Mouse (Mus musculus): ENCODE measurements around the gene Lmbr1. TPM values are rescaled to one million over a fixed set of nuclear protein-coding genes. Genes with fewer than 3 reads are reported as not detected.

Lmbr1 gene
- polyA plus RNA-seq, 1 experiment from 2014 or later, result 11.6 TPM

DNA sequence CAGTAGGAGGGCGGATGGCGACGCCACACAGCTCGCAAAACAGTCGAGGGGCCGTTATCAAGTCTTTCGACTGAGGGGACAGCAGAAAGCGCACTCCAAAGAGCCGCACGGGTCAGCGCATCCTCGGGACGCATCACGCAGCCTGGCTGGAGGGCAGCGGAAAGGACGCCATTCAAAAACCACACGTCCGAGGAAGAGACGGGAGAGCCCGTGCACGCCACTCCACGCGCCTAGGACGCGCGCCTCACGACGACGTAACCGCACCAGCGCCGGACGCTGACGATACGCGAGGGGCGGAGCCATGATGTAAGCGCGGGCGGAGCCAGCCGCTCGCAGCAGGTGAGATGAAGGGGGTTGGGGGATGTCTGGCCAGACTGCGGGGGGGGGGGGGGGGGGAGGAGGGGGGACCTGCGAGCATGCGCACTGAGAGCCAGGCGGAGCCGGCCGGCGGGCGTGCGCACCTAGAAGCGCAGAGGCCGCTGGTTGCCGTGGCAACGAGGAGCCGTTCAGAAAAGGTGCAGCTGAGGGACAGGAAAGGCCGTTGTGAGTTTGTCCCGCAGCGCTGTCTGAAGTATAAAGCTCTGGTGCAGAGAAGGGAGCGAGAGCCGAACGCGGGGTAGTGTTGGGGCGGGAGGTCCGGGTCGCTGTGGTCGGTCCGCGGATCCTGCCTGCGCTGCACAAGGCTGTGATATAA is 182.5 kb downstream of the Lmbr1 start, which contains the start of gene Rnf32:
Gene Rnf32, plus strand, starts transcription at position 423 of the 694 bp plus-strand sequence.
- peak within 1 kb of the TSS; percentile 61 for H3K4me3 ChIP-seq
- peak; percentile 97 for ATAC-seq (ENCODE audit: borderline replicate concordance, extremely low read depth, low FRiP score, low TSS enrichment)
- H3K36me3 ChIP-seq, result no peaks in the 10 kb centered on the region
- WGBS, result under 1% methylated on average over 66 of the region's 70 CpGs
- no peaks in the 10 kb centered on the region for H3K9me3 ChIP-seq
- H3K27ac ChIP-seq, result peak within 1 kb of the TSS; percentile 81
- peak within 1 kb of the TSS; percentile 84 for H3K4me2 ChIP-seq
- H3K27me3 ChIP-seq, result no peaks in the 10 kb centered on the region
- peaks cover 5% of the 10 kb centered on the region; the same call in 1 of the 2 replicates for H3K4me1 ChIP-seq
- H3K9ac ChIP-seq, result peak within 1 kb of the TSS; percentile 69

DNA sequence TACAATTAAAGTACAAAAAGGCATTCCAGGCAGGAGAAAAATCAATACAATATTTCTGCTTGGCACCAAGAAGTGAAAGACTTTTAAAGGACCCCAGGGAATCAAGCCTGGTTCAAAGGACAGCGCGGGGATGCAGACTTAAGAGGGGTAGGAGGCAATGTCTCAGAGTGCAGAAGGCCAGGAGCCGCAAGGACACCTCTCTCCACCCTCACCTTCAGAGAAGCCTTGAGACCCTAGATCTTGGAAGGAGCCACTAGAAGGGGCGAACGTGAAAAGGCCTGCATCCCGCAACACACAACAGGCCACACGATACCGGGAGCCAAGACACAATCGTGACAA is 183.0 kb downstream of the Lmbr1 start:
- H3K36me3 ChIP-seq, result no peaks in the 10 kb centered on the region
- whole genome bisulfite sequencing, result 6% methylated on average over 9 of the region's 9 CpGs
- H3K27ac ChIP-seq, result peak overlapping the region; percentile 81

DNA sequence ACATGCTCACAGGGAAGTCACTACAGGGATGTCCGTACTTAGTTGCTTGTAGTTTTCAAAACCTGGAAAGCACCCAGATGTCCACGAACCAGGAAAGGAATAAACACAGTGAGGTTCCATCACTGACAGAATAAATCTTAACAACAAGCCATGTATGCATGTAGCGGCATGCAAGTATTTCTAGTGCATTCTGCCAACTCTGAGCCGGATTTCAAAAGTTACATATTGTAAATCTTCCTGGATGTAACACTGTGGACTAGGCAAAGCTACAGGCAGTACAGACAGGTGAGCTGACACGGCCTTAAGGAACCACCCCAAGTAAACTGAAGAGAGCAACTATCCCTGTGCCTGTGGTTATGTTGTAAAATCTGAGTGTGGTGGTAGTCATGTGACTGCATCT is 191.4 kb downstream of the Lmbr1 start:
- H3K27me3 ChIP-seq, result no peaks in the 10 kb centered on the region
- H3K4me2 ChIP-seq, result no peak overlapping the region
- no peaks in the 10 kb centered on the region for H3K9me3 ChIP-seq
- 60% methylated on average over 5 of the region's 5 CpGs for WGBS
- no peak overlapping the region for H3K27ac ChIP-seq
- no peaks in the 10 kb centered on the region for H3K36me3 ChIP-seq
- H3K9ac ChIP-seq, result no peak overlapping the region
- H3K4me1 ChIP-seq, result peaks cover 13% of the 10 kb centered on the region; the same call in 1 of the 2 replicates
- no peak for ATAC-seq (ENCODE audit: borderline replicate concordance, extremely low read depth, low FRiP score, low TSS enrichment)
- no peak overlapping the region for H3K4me3 ChIP-seq

More for the DNA sequence above, 183.0 kb downstream of the Lmbr1 start:
- no peaks in the 10 kb centered on the region for H3K27me3 ChIP-seq
- peak overlapping the region; percentile 61 for H3K4me3 ChIP-seq
- peaks cover 5% of the 10 kb centered on the region; the same call in 1 of the 2 replicates for H3K4me1 ChIP-seq
- ATAC-seq (ENCODE audit: borderline replicate concordance, extremely low read depth, low FRiP score, low TSS enrichment), result peak; percentile 48; the same call in 1 of the 2 replicates
- H3K9me3 ChIP-seq, result no peaks in the 10 kb centered on the region
- peak overlapping the region; percentile 84 for H3K4me2 ChIP-seq
- peak overlapping the region; percentile 69 for H3K9ac ChIP-seq

Small RNA genes lying within 50 kb of the gene (microRNA-seq; reads per million reads assigned to microRNA genes)
- gene Gm23801, result not detected

Other genes starting within 250 kb of the Lmbr1 start
- 5.7 TPM in 2 replicates for gene Rnf32, start 182.4 kb downstream of the Lmbr1 start, polyA plus RNA-seq (2015; fragmentation: Nextera tagmentation; extraction: Ambion mirVana)
- gene Nom1, start 56.3 kb upstream of the Lmbr1 start, polyA plus RNA-seq (2015; fragmentation: Nextera tagmentation; extraction: Ambion mirVana), result 25.7 and 29.5 TPM in 2 replicates
- gene Mnx1, start 100.1 kb upstream of the Lmbr1 start, polyA plus RNA-seq (2015; fragmentation: Nextera tagmentation; extraction: Ambion mirVana), result 0.08 TPM in 1 of 2 replicates, not detected in the other
- gene Ube3c, start 190.9 kb upstream of the Lmbr1 start, polyA plus RNA-seq (2015; fragmentation: Nextera tagmentation; extraction: Ambion mirVana), result 29.0 and 29.6 TPM in 2 replicates

Data from lung, embryonic 15.5 days (tissue).